Mouse (Mus musculus): ENCODE data around the gene Pde4c.

DNA sequence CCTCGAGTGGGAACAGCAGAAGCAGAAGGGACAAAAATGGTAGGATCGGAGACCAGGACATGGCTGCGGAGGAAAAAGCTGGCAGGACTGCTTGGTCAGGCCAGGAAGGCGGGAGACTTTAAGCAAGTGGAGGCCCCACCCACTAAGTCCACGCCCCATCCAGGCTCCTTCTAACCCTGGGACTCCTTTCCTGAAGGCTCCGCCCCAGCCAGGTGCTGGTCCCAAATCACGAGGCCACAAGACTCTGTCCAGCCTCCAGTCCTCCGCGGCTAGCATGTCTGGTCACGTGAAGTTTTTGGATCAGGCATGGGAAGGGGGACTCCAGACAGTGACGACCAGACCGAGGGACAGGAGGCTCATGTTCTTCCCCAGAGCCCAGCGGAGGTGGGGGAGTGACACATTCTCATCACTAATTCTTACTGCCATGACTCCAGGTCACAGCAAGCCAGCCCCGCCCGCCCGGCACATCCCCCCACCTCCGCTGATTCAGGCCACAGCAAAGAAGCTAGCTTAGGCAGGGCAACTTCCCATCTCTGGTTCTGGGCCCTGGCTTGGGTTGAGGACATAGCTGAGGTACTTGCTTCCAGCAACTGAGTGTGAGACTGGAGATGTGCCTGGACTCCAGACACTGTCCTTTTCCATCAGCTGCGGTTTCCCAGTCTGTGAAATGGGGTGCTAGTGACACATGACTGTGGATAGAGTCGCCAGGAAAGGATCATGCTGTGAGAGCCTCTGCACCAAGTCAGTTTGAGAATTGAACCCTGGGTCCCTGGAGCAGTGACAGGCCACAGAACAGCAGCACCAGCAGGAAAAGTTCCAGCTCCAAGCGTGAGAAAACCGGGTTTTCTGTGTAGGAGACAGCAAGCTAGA is 43.3 kb downstream of the Pde4c start:
- TF ChIP-seq CTCF (IDR thresholded peaks at IDR 0.05; ENCODE audit: low read depth, low read length) (no peak), POLR2A (IDR thresholded peaks at IDR 0.05; ENCODE audit: insufficient read depth, low read length) (no peak), EP300 (IDR thresholded peaks at IDR 0.05; ENCODE audit: insufficient read depth, low read depth, low read length) (no peak)

Measured in ES-Bruce4 (cell line).